Mouse (Mus musculus) left cerebral cortex, postnatal 10 days (tissue): ENCODE measurements at regions not wholly inside any gene's neighbourhood (a gene's known extent, or its start where the extent isn't known, plus 50 kb on each side); places are given as distances from the start of the nearest gene placed in this dataset.
A peak's percentile ranks its signal among the peaks of the same experiment; 100 is the strongest.

Source experiments
- DNase-seq, 2 experiments: peaks; one replicate each; pipeline ENCODE4 v3.0.0; 2021 to 2022; ENCODE audit warnings: low spot score in 2 of 2, mixed read lengths in 1 of 2; ENCODE audit errors: extremely low spot score in 1 of 2
- intact Hi-C: fragments of 180-260 bp; cut with DNase I; formaldehyde crosslinking; loops from one replicate; pipeline ENCODE4 v1.15.1; 2025

- intact Hi-C loops, result loop anchor here (5.0 kb wide), 1 partner anchor 36 kb away; no protein-coding TSS in a partner anchor
- no peak for DNase-seq
Measured at GRCm38 (mm10) chr14:64573773-64574172, 469.7 kb downstream of the Prss52 start.

- peak in 1 of 2 experiments; percentile 42 for DNase-seq
- intact Hi-C loops, result loop anchor here (5.0 kb wide), 1 partner anchor 37 kb away; no protein-coding TSS in a partner anchor
Measured at GRCm38 (mm10) chr14:64574277-64574676, 470.2 kb downstream of the Prss52 start.

- no peak for DNase-seq
- intact Hi-C loops, result loop anchor here (5.0 kb wide), 1 partner anchor 37 kb away; no protein-coding TSS in a partner anchor
Measured at GRCm38 (mm10) chr14:64574773-64575172, 470.7 kb downstream of the Prss52 start.

DNA sequence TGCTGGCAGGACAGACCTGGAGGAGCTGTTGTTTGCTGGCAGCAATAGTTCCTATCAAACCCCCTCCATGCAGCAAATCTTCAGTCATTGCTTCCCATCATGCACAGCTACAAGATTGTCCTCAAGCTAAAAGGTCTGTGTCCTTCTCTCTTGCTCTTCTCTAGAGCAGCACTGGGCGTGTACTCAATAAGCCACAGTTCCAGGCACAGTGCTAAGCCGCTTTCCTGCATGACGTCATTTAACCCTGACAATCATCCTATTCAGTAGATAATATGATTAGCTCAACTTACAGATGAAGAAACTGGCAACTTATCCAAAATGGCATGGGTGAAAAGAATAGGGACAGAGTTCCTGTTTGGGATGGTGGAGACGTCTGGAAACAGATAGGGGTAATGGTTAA is 471.9 kb downstream of the Prss52 start:
- intact Hi-C loops, result no loop called here
- DNase-seq, result no peak

DNA sequence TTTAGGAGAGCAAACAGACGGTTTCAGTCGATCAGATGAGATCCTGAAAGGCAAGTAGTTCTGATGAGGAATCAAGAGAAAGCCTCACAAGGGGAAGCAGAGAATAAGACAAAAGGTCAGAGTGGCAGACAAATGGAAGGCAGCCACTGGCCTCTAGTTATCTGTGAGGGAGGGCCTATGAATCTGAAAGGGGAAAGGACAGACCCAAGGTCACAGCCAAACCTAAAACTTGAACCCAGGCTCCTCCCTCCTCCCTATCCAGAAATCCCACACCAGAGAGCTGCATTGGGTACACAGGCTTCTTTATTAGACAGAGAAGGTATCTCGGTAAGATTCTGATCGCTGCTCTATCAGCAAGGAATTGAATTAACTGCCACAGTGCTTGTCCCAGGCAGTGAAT is 476.0 kb downstream of the Prss52 start:
- no peak for DNase-seq
- intact Hi-C loops, result no loop called here

DNA sequence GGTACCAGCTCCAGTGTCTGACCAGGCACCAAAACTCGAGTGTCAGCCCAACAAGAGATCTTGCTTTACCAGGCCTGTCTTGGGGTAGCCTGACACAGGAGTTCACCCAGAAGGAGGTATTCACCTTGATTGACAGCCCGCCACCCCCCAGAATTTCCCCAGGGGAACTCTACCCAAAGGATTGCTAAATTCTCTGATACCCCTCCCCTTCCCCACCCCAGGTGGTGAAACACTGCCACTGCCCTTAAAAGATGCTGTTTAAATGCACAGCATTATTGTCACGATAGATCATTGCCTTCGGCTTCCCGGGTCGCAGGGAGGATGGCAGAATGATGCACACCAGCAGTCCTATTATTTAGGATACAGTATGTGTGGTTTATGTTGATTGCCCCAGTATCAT is 476.8 kb downstream of the Prss52 start:
- intact Hi-C loops, result no loop called here

DNA sequence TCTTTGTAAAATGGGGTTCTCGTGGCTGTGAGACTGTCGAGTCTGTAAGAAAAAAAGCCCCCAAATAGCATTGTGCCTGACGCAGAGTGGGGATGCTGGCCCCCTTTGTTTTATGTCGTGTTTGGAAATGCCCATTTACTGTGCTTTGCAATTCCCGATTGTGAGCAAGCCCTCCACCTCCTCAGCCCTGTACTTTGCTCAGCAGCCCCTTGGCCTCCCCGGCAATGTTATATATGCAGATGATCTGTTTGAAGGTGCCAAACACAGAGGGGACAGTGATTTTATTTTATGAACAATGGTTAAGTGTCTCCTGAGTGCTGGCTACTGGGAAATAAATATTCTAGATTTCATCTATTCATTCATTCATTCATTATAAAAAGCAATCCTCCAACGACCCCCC is 477.6 kb downstream of the Prss52 start:
- DNase-seq, result no peak
- intact Hi-C loops, result no loop called here

More for the DNA sequence above, 476.8 kb downstream of the Prss52 start:
- DNase-seq, result no peak

- intact Hi-C loops, result no loop called here
- DNase-seq, result no peak
Measured at GRCm38 (mm10) chr14:64582822-64583221, 478.7 kb downstream of the Prss52 start.

DNA sequence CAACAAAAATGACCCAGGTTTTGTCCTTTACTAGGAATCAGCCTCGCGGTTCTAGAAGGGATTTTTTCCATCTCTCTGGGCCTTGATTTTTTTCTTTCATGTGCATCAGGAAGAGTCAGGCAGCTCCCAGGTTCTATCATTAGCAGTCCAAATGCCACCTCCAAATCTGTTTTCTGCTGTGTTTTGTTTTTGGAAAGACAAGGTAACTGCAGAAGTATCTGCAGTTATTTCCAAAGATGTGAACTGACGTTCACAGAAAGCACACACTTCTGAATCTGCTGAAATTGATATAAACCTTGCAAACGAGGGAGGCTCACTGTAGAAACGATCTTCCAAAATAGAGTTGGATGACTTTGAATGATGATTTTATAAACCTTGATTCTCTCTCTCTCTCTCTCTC is 480.1 kb downstream of the Prss52 start:
- intact Hi-C loops, result no loop called here
- no peak for DNase-seq

- no peak for DNase-seq
- intact Hi-C loops, result loop anchor here (5.0 kb wide), 3 partner anchors 168 to 458 kb away; no protein-coding TSS in a partner anchor
Measured at GRCm38 (mm10) chr14:64585081-64585470, 481.0 kb downstream of the Prss52 start.

DNA sequence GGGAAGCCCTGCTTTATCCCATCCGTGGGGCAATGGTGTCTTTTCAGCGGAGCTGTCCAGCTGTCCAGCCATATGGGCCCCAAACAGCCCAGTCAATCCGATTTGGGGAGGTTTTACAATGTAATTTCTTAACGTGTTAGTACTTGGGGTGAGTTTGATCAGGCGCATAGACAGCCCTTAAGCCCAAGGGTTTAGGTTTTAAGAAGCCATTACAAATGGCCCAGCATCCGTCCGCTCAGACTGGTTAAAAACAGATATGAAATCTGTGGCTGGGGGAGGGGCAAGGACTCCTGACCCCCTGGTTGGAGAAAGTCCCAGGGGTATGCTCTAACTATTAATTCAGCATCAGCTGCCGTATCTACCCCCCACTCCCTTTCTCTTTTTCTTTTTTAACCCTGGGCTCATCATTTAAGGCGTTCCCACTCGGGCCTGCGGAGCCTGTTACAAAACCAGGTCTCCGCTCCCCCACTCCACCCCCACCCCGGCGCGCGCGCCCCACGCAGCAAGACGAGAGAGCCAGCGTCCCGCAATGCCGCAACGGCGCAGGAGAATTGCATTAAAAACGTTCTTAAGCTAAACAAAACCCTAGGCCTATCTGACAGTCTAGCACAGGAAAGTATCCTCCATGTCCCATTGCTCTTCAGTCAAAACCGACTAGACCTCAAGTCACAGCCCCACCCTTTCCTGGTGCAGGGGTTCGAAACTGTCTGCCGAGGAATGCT is 481.5 kb downstream of the Prss52 start:
- intact Hi-C loops, result loop anchor here (2.0 to 5.0 kb wide), 4 partner anchors 55 to 458 kb away; no protein-coding TSS in a partner anchor
- DNase-seq, result peak in 1 of 2 experiments; percentile 51

DNA sequence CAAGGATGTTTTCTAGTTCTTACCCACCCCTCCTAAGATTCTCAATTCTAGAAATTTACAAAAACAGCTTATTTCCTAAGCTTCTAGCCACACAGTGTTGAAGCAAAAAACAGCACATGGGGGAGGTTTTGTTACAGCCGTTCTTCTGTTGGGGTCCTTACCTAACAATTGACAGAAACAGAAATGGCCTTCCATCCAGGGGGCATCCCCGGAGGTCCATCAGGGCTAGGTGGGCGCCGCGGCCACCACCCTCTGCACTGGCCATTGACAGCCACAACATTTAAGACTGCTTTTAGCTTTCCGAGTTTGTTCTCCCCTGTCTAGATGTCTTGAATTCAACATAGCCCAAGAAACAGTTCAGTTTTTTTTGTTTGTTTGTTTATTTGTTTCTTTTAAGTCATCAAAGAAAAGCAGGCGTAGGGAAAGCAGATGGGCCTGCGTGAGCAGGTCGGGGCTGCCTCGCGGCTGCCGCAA is 482.3 kb downstream of the Prss52 start:
- no peak for DNase-seq
- intact Hi-C loops, result loop anchor here (2.0 to 5.0 kb wide), 4 partner anchors 56 to 459 kb away; no protein-coding TSS in a partner anchor

- DNase-seq, result peak; percentile 46 to 69
- intact Hi-C loops, result loop anchor here (2.0 to 5.0 kb wide), 4 partner anchors 56 to 460 kb away; no protein-coding TSS in a partner anchor
Measured at GRCm38 (mm10) chr14:64586860-64587698, 483.0 kb downstream of the Prss52 start.

- intact Hi-C loops, result loop anchor here (2.0 to 5.0 kb wide), 4 partner anchors 57 to 461 kb away; no protein-coding TSS in a partner anchor
- peak; percentile 72 to 74 for DNase-seq
Measured at GRCm38 (mm10) chr14:64587699-64588434, 483.8 kb downstream of the Prss52 start.

DNA sequence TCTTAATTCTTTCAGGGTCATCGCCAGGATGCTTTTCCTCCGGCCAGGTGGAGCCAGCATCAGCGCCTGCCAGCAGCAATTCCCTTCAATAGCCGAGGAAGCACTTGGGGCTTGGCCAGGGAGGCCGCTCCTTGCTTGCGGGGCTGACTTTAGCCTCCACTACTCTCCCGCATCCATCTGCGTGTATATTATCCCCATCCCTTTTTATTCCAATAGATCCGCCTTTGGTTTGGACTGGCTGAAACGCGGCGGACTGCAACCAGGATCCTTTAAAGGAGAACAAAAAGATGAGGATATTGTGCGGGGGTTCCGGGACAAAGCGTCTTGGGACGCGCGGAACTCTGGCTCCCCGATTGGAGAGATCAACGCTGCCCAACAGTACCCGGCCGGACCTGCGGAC is 484.5 kb downstream of the Prss52 start:
- intact Hi-C loops, result loop anchor here (5.0 kb wide), 3 partner anchors 171 to 461 kb away; no protein-coding TSS in a partner anchor

GRCm38 (mm10) chr14:64589126-64589525 is 485.0 kb downstream of the Prss52 start:
- DNase-seq, result no peak
- intact Hi-C loops, result loop anchor here (5.0 kb wide), 3 partner anchors 172 to 462 kb away; no protein-coding TSS in a partner anchor

More for the DNA sequence above, 484.5 kb downstream of the Prss52 start:
- DNase-seq, result peak in 1 of 2 experiments; percentile 45

GRCm38 (mm10) chr14:64589571-64590547 is 485.8 kb downstream of the Prss52 start:
- intact Hi-C loops, result loop anchor here (5.0 kb wide), 3 partner anchors 173 to 463 kb away; no protein-coding TSS in a partner anchor
- DNase-seq, result peak; percentile 54 to 67
